Mouse (Mus musculus) ES-E14 (cell line): ENCODE results near the gene Palb2. TPM values are rescaled to one million over a fixed set of nuclear protein-coding genes. Genes with fewer than 3 reads are reported as not detected.

Source experiments
- DNase-seq: peaks from one replicate; pipeline ENCODE4 v3.0.0-alpha.2; 2013; ENCODE audit warnings: low read depth, low spot score
- H3K27ac ChIP-seq: 2 replicates; pipeline ENCODE4 v1.5.1; 2012; ENCODE audit warnings: low read depth, mild to moderate bottlenecking, low read length, moderate library complexity, mixed read lengths; ENCODE audit not compliant: poor library complexity, insufficient read depth, severe bottlenecking
- H3K36me3 ChIP-seq: 2 replicates; pipeline ENCODE4 v1.6.1; 2012; ENCODE audit warnings: mild to moderate bottlenecking, low read length, moderate library complexity, mixed read lengths; ENCODE audit not compliant: control insufficient read depth, poor library complexity, insufficient read depth, severe bottlenecking
- H3K4me1 ChIP-seq, 2 experiments: fragments of 150-350 bp in 1 of 2; sonication (generic) in 1 of 2; 2 replicates each; pipeline ENCODE4 v1.6.1; 2012; ENCODE audit warnings: low read length in 2 of 2, mild to moderate bottlenecking in 1 of 2, mixed read lengths in 1 of 2; ENCODE audit not compliant: control insufficient read depth in 2 of 2, insufficient read depth in 2 of 2, poor library complexity in 1 of 2
- H3K4me3 ChIP-seq, 2 experiments: fragments of 150-350 bp in 1 of 2; sonication (generic) in 1 of 2; 2 replicates each; pipeline ENCODE4 v1.5.1; 2012; ENCODE audit warnings: low read length in 2 of 2, low read depth in 1 of 2, mild to moderate bottlenecking in 1 of 2, mixed read lengths in 1 of 2; ENCODE audit not compliant: insufficient read depth in 1 of 2, poor library complexity in 1 of 2, severe bottlenecking in 1 of 2
- H3K9ac ChIP-seq: 2 replicates; pipeline ENCODE4 v1.6.1; 2012; ENCODE audit warnings: low read depth, mild to moderate bottlenecking, low read length, mixed read lengths; ENCODE audit not compliant: poor library complexity, insufficient read depth, severe bottlenecking
- H3K9me3 ChIP-seq: fragments of 150-350 bp; sonication (generic); 2 replicates; pipeline ENCODE4 v1.6.1; 2012; ENCODE audit warnings: low read depth, mild to moderate bottlenecking, low read length; ENCODE audit not compliant: control insufficient read depth, insufficient read depth
- CHD2 ChIP-seq: IDR thresholded peaks from 2 replicates; pipeline ENCODE4 v1.6.1; 2014; ENCODE audit warnings: mild to moderate bottlenecking, low read depth, low read length, inconsistent platforms
- HCFC1 ChIP-seq: IDR thresholded peaks from 2 replicates; pipeline ENCODE4 v1.6.1; 2012; ENCODE audit warnings: low read length, inconsistent platforms, borderline replicate concordance; ENCODE audit not compliant: insufficient read depth
- MAFK ChIP-seq: IDR thresholded peaks from 2 replicates; pipeline ENCODE4 v1.6.1; 2014; ENCODE audit warnings: mild to moderate bottlenecking, low read depth, low read length, inconsistent platforms; ENCODE audit not compliant: insufficient read depth
- ZC3H11A ChIP-seq: IDR thresholded peaks from 2 replicates; pipeline ENCODE4 v1.6.1; 2012; ENCODE audit warnings: low read depth, mild to moderate bottlenecking, inconsistent platforms, low read length, borderline replicate concordance
- ZNF384 ChIP-seq: IDR thresholded peaks from 2 replicates; pipeline ENCODE4 v1.6.1; 2012; ENCODE audit warnings: low read depth, low read length, inconsistent platforms
- in situ Hi-C, 2 experiments: fragments of 600-800 bp; cut with MboI; formaldehyde crosslinking; loops; one replicate each; pipeline ENCODE4 v1.15.1; 2025; ENCODE audit warnings: low sequenced_read_pairs in 2 of 2, inconsistent platforms in 1 of 2; ENCODE audit not compliant: unreplicated experiment in 2 of 2
- total RNA-seq: library from RNA; depleted of rRNA; stranded (reverse); fragments of 300-350 nt; gene quantifications from 2 replicates; pipeline ENCODE4 v1.2.3, GENCODE M21; 2012; rRNA removed

Palb2 gene
- total RNA-seq: 21.0 and 24.4 TPM in 2 replicates

- DNase-seq: peak; percentile 98
- no peaks in the 10 kb centered on the region for H3K9me3 ChIP-seq
- in situ Hi-C loops: no loop called here
- peaks cover 7% of the 10 kb centered on the region for H3K36me3 ChIP-seq
- H3K27ac ChIP-seq: peak within 1 kb of the TSS; percentile 62; the same call in 1 of the 2 replicates
- peak within 1 kb of the TSS; percentile 76 to 89 for H3K4me3 ChIP-seq
- peaks cover 0 to 3% of the 10 kb centered on the region in 2 experiments; a peak in 1 of 4 replicates for H3K4me1 ChIP-seq
- H3K9ac ChIP-seq: peak within 1 kb of the TSS; percentile 97
- TF ChIP-seq ZC3H11A (no peak), CHD2 (peak; percentile 71; the same call in 1 of the 2 replicates), HCFC1 (peak; percentile 90)
Measured at GRCm38 (mm10) chr7:122132497-122133337, at the start of gene Palb2, which contains the start of gene Dctn5. Gene Palb2 (minus strand): TSS chr7:122132985. Gene Dctn5 (plus strand): TSS chr7:122133041.

- no peak for TF ChIP-seq CHD2
- TF ChIP-seq MAFK: no peak
- no peak for TF ChIP-seq ZNF384
- no peak for TF ChIP-seq ZC3H11A
- TF ChIP-seq HCFC1: no peak
- Histone ChIP-seq H3K27ac (no peak overlapping the region), H3K4me1 (peaks cover 0 to 2% of the 10 kb centered on the region in 2 experiments; a peak in 1 of 4 replicates), H3K9me3 (no peaks in the 10 kb centered on the region), H3K36me3 (no peaks in the 10 kb centered on the region), H3K9ac (no peak overlapping the region), H3K4me3 (no peak overlapping the region)
- no peak for DNase-seq
- in situ Hi-C loops: no loop called here
Measured at GRCm38 (mm10) chr7:122180720-122181119, 47.9 kb upstream of the Palb2 start.

- H3K4me1 ChIP-seq: peaks cover 0 to 6% of the 10 kb centered on the region in 2 experiments; a peak in 1 of 4 replicates
- no peak for DNase-seq
- peaks cover 39% of the 10 kb centered on the region for H3K36me3 ChIP-seq
- no peak for TF ChIP-seq ZNF384
- TF ChIP-seq MAFK: no peak
- TF ChIP-seq HCFC1: no peak
- TF ChIP-seq ZC3H11A: no peak
- TF ChIP-seq CHD2: no peak
- no peak overlapping the region; the same call in 1 of the 2 replicates for H3K27ac ChIP-seq
- H3K9me3 ChIP-seq: no peaks in the 10 kb centered on the region
- in situ Hi-C loops: no loop called here
- no peak overlapping the region for H3K9ac ChIP-seq
- H3K4me3 ChIP-seq: no peak overlapping the region
Measured at GRCm38 (mm10) chr7:122171613-122172012, 38.8 kb upstream of the Palb2 start.

GRCm38 (mm10) chr7:122170705-122171104 is 37.9 kb upstream of the Palb2 start:
- no peak overlapping the region for H3K4me3 ChIP-seq
- TF ChIP-seq ZNF384: no peak
- no peak for TF ChIP-seq CHD2
- no peak for TF ChIP-seq HCFC1
- TF ChIP-seq MAFK: no peak
- TF ChIP-seq ZC3H11A: no peak
- in situ Hi-C loops: no loop called here

More at GRCm38 (mm10) chr7:122170705-122171104, 37.9 kb upstream of the Palb2 start:
- H3K9ac ChIP-seq: no peak overlapping the region
- no peaks in the 10 kb centered on the region for H3K9me3 ChIP-seq
- peaks cover 0 to 6% of the 10 kb centered on the region in 2 experiments; a peak in 1 of 4 replicates for H3K4me1 ChIP-seq
- no peak overlapping the region for H3K27ac ChIP-seq
- DNase-seq: no peak
- H3K36me3 ChIP-seq: peaks cover 48% of the 10 kb centered on the region
